Mouse (Mus musculus) E14TG2a.4 (cell line): Measurements from ENCODE around the gene Mtrf1.

Experiments
- CTCF ChIP-seq: conservative IDR thresholded peaks from 2 replicates; pipeline ENCODE4 v1.5.1; 2014; ENCODE audit warnings: low read length
- NANOG ChIP-seq: IDR thresholded peaks from 2 replicates; pipeline ENCODE4 v1.6.1; 2014; ENCODE audit warnings: borderline replicate concordance, low read length, mixed read lengths
- POU5F1 ChIP-seq: IDR thresholded peaks from 2 replicates; pipeline ENCODE4 v1.6.1; 2014; ENCODE audit warnings: low read length, borderline replicate concordance

- TF ChIP-seq CTCF (no peak), POU5F1 (no peak), NANOG (no peak)
These were observed 14.5 kb upstream of the Mtrf1 start for GRCm38 (mm10) chr14:79383120-79383519.
